Mouse (Mus musculus) c-Kit-negative CD71-positive TER-119-positive erythroid progenitor cells, embryonic 14.5 days (primary cell): ENCODE measurements around the gene Nucb1.
"Not testable (repeated sequence)": the region's sequence is repeated elsewhere in the genome, so short reads cannot be mapped to it uniquely, and the experiment has no call there.

Source experiments
- DNase-seq: peaks from one replicate; pipeline ENCODE4 v3.0.0-alpha.2; 2013; ENCODE audit warnings: low read depth, low spot score

Nucb1 gene

DNA sequence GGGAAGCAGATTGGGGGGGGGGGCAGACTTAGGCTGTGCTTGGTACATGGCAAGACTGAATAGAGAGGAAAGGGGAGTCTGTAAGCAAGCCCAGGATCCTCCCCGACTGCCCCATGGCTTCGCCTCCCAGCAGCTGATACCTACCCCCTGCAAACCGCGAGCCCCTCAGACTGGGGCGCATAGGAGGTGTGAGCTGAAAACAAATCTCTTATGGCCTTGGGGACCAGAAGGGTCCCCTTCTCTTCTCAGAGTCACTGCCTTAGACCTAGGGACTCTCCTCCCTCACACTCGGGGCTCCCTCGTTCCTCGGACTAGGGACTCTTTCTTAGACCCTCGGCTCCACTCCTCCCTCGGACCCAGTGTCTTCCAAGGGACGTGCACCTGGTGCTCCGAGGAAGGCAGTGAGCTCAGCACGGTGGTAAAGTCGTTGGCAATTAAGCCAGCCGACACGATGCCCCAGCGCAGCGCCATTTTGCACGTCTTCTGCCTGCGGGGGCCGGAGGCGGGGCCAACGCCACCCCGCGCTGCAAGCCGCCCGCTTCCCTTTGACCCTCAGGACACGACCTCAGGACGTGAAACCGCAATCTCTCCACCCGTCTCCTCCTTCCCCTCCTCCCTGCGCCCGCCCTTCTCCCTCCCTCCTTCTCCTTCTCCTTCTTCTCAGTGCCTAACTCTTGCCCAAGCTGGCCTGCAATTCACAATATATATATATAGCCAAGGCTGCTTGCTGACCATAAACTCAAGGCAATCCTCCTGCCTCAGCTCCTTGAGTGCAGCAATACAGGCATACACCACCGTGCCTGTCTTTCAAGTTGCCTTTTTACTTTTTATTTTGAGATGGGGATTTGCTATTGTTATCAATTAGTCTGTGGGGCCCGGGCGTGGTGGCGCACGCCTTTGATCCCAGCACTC, 21.7 kb downstream of the Nucb1 start, which contains the start of gene Dhdh:
Dhdh (minus strand) TSS at position 513 of the 912 bp plus-strand sequence.
- DNase-seq, result no peak

GRCm38 (mm10) chr7:45487861-45488292, 22.3 kb downstream of the Nucb1 start:
- no peak for DNase-seq

DNA sequence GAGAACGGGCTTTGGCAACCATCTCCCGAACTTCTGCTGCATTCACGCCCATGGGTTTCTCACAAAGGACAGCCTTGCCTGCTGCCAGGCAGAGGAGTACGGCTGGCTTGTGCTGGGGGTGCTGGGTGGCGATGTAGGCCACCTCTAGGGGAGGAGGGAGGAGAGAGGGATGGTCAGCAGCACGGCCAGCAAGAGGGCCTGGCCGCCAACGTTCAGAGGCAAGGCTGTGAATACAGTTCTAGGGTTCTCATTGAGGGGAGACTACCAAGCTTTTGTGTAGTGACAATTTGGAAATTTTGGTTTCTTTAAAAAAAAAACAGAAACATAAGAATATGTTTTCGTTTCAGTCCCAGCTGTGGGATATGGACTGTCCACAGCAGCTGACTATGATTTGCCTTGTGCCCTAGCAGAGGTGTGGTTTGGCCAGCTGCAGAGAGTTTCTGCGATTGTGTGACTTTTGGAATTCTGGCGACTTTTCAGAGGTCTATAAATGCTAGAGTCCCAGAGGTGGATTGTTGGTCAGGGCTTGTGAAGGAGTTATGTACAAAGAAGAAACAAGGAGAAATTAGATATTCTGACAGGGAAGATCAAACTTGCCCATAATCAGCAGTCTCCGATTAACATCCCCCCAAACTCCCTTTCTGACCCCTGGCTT, 23.3 kb downstream of the Nucb1 start, which contains the start of gene Gm45808:
Gm45808 (minus strand) TSS at position 51 of the 655 bp plus-strand sequence.
- DNase-seq, result no peak

- no peak for DNase-seq
Observed at GRCm38 (mm10) chr7:45486158-45486557, 24.0 kb downstream of the Nucb1 start.

DNA sequence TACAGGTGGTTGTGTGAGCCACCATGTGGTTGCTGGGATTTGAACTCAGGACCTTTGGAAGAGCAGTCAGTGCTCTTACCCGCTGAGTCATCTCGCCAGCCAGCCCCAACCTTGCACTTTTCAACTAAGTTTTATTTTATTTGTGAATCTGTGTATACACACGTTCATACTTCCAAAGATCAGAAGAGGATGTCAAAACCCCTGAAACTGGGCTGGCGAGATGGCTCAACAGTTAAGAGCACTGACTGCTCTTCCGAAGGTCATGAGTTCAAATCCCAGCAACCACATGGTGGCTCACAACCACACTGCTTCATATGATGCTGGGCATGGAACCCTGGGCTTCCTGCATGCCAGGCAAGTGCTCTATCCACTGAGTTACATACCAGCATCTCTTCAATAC, 25.2 kb downstream of the Nucb1 start:
- not testable (repeated sequence) for DNase-seq

GRCm38 (mm10) chr7:45482166-45482565, 28.0 kb downstream of the Nucb1 start:
- DNase-seq, result no peak

- DNase-seq, result peak; percentile 60
Observed at GRCm38 (mm10) chr7:45481374-45481927, 28.8 kb downstream of the Nucb1 start, which contains the start of gene Tulp2. Gene Tulp2, plus strand, starts transcription at chr7:45481877.

DNA sequence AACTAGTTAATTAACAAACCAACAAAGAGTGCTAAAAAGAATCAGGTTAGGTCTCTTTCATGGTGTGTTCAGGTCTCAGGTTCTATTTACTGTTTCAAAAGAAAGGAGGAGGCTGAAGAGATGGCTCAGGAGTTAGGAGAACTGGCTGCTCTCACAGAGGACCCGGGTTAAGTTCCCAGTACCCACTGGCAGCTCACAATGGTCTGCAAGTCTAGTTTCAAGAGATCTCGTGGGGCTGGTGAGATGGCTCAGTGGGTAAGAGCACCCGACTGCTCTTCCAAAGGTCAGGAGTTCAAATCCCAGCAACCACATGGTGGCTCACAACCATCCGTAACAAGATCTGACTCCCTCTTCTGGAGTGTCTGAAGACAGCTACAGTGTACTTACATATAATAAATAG, 29.9 kb downstream of the Nucb1 start:
- DNase-seq, result not testable (repeated sequence)

GRCm38 (mm10) chr7:45478774-45479173, 31.4 kb downstream of the Nucb1 start:
- no peak for DNase-seq

DNA sequence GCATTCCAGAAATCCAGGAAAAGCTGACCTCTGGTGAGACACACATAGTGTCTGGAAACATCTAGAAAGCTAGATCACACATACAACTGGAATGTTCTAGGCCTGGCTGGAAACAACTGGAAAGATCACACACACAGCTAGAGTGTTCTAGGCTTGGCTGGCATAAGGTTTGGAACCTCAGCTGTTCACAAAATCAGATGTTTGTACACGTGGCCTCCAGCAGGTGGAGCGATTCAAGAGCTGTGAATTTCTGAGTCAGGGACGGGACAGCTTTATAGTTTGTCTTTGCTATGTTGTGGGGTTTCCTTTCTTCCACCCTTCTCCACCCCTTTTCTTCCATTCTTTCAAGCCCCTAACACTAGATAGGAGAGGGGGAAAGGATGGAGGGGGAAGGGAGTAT, 33.2 kb downstream of the Nucb1 start:
- no peak for DNase-seq

DNA sequence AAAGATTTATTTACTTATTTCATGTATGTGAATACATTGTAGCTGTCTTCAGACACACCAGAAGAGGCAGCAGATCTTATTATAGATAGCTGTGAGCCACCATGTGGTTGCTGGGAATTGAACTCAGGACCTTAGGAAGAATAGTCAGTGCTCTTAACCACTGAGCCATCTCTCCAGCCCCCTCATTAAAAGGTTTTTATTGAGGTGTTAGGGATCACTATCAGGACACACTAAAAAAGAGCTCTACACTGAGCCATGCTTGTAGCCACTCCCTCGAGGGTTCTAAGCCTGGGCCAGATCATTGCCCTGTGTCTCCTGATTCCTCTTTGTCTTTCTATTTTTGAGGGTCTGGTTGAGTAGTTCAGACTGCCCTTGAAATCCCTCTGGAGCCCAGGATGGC, 33.8 kb downstream of the Nucb1 start:
- DNase-seq, result no peak

GRCm38 (mm10) chr7:45475291-45475969, 34.8 kb downstream of the Nucb1 start:
- DNase-seq, result no peak

DNA sequence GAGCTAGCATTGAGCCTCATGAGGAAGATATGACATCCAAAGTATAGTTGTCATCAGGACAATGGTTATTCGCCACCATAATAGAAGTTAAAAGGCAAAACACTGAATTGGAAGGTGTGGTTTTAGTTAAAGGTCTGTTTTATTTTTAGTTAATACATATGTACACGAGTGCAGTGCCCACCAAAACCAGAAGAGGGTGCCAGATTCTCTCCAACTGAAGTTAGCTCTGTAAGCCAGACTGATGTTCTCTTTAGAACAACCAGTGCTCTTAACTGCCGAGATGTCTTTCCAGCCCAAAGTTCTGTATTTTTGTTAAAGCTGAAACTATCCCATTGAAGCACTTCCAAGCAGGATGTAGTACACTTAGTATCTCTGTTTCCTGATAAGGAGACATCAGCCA, 39.3 kb downstream of the Nucb1 start:
- DNase-seq, result peak; percentile 65

DNA sequence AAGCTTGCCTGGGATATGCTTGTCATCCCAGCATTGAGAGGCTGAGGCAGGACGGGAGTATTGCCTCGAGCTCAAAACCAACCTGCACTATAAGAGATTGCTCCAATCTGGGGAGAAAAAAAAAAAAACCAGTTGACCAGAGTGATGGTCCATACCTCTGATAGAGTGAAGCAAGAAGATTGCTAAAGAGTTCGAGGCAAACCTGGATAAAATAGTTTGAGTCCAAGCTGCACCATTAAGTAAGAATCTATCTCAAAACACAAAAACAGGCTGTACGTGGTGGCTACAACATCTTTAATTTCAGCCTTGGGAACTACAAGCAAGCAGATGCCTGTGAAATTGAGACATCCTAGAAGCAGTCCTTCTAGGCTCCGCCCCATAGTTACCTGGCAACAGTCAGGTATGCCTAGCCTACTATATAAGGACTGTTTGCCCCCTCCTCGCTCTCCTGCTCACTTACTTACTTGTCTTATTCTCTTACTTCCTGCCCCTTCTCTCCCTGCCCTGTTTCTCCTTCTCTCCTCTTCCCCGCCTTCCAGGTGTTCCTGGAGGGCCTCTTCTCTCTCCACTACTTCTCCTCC, 43.0 kb downstream of the Nucb1 start:
- no peak for DNase-seq

GRCm38 (mm10) chr7:45466283-45467089, 43.7 kb downstream of the Nucb1 start, which contains the start of gene Bax:
Gene Bax, minus strand, starts transcription at chr7:45466898.
- DNase-seq, result peak; percentile 88

DNA sequence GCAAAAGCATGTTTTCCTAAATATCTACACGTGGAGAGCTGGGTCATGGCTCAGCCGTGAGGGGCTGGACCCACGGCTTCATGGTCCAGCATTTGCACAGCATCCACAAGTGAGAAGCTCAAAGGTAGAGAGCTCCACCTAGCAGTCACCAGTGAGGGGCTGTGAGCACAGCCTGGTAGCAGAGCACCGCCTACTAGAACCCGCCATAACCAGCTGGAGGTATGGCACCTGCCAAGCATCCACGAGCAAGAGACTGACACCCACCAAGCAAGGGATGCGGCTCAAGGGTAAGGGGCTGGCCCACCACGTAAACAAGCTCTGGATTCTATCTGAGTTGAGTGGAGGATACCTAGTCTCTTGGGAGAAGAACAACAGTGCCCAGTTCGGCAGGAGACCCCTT, 44.7 kb downstream of the Nucb1 start:
- DNase-seq, result no peak

DNA sequence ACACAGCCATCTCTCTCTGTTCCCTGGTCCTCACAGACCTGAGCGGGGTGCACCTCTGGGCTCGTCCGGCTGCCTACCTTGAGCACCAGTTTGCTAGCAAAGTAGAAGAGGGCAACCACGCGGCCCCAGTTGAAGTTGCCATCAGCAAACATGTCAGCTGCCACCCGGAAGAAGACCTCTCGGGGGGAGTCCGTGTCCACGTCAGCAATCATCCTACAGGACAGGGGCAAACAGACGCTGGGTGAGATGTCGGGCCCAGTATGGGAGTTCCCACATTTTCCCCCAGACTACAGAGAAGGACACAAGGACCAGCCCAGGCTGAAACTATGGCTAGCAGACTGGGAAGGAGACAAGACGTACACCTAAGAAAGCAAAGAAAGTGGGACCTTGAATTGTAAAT, 45.1 kb downstream of the Nucb1 start:
- DNase-seq, result no peak

DNA sequence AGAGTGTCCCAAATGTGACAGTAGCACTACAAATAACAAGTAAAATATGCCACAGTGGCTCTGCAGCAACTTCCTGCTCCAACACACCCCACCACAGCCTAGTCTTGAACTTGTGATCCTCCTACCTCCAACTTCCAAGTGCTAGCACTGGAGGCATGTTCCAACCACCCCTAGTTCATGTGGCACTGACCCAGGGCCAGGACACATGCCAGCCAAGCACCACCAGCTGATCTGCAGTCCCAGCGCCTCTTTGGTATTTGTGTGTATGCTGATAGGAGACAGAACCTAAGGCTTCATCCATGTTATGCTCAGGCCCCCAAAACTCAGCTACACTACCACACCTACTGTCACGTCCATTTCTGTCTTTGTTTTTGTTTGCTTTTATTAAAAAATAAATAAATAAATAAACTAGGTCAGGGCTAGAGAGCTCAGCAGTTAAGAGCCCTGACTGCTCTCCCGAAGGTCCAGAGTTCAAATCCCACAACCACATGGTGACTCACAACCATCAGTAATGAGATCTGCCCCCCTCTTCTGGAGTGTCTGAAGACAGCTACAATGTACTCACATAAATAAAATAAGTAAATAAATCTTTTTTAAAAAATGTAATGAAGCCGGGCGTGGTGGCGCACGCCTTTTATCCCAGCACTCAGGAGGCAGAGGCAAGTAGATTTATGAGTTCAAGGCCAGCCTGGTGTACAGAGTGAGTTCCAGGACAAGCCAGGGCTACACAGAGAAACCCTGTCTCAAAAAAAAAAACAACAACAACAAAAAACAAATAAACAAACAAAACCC, 46.0 kb downstream of the Nucb1 start:
- no peak for DNase-seq

DNA sequence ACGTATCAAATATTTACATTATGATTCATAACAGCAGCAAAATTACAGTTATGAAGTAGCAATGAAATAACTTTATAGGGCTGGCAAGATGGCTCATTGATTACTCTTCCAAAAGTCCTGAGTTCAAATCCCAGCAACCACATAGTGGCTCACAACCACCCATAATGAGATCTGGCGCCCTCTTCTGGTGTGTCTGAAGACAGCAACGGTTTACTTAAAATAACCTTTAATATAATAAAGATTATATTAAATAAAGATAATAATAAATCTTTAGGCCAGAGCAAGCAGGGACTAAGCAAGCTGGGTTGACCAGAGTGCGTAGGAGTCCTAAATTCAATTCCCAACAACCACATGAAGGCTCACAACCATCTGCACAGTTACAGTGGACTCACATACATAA, 47.3 kb downstream of the Nucb1 start:
- DNase-seq, result not testable (repeated sequence)

DNA sequence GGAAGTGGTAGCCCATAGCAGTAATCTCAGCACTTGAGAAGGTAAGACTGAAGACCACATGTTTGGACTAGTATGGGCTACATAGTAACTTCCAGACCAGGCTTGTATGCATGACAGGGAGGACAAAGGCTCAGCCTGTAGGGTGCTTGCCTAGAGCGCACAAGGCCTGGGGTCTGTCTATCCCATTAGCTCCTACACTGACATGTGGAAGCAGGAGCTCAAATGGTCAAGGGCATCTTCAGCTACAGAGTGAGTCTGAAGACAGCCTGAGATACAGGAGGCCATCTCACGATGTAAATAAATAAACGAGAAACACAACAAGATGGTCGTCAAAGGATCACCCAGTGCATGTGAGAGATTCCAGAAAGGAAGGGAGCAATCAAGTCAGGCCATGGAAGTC, 47.9 kb downstream of the Nucb1 start:
- no peak for DNase-seq
